Mouse (Mus musculus): ENCODE data around the gene 1810049J17Rik. TPM values are rescaled to one million over a fixed set of nuclear protein-coding genes. Genes with fewer than 3 reads are reported as not detected.
A peak's percentile ranks its signal among the peaks of the same experiment; 100 is the strongest.

The 1810049J17Rik gene
- polyA plus RNA-seq, 1 experiment from 2014 or later: not detected

DNA sequence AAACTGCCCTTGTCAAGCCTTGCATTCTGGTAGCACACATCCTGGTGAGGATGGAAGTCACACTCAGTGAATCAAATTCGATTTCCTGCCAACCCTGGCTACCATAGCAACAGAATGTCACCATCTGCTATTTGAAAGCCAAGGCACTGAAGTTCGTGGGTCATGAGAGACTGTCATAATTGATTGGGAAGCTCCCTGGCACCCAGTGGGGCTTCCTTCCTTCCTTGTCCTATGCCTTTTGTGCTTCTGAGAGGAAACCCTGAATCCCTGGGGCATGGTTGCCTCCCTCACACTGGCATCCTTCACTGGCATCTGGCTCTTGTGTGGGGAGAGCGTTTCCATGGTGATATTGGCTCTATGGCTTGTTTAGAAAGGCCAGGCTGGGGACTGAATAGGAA lies 44.4 kb upstream of the 1810049J17Rik start:
- Histone ChIP-seq H3K27ac (replicated peaks; ENCODE audit: low read depth, low read length) (no peak overlapping the region), H3K9ac (replicated peaks; ENCODE audit: low read length) (no peak overlapping the region), H3K4me3 (ENCODE audit: low read depth, low read length) (no peak overlapping the region), H3K4me1 (ENCODE audit: control insufficient read depth, insufficient read depth, low read length) (no peaks in the 10 kb centered on the region), H3K27me3 (ENCODE audit: control insufficient read depth, insufficient read depth, low read length) (no peaks in the 10 kb centered on the region), H3K9me3 (replicated peaks; ENCODE audit: control insufficient read depth, low read length) (no peaks in the 10 kb centered on the region), H3K36me3 (replicated peaks; ENCODE audit: control insufficient read depth, insufficient read depth, low read depth, low read length) (no peaks in the 10 kb centered on the region), H3K4me2 (ENCODE audit: low read depth, low read length) (no peak overlapping the region)
- WGBS: 52% methylated on average over 3 of the region's 3 CpGs
- peak; percentile 47; the same call in 1 of the 2 replicates for ATAC-seq (replicated peaks; ENCODE audit: insufficient number of reproducible peaks, low FRiP score, low TSS enrichment, low read depth)
- peak; percentile 42 for DNase-seq (ENCODE audit: low spot score)

GRCm38 (mm10) chr15:12365416-12366071 lies 43.8 kb upstream of the 1810049J17Rik start:
- Histone ChIP-seq H3K4me3 (ENCODE audit: low read depth, low read length) (no peak overlapping the region), H3K9ac (replicated peaks; ENCODE audit: low read length) (no peak overlapping the region), H3K27me3 (ENCODE audit: control insufficient read depth, insufficient read depth, low read length) (no peaks in the 10 kb centered on the region), H3K9me3 (replicated peaks; ENCODE audit: control insufficient read depth, low read length) (no peaks in the 10 kb centered on the region), H3K27ac (replicated peaks; ENCODE audit: low read depth, low read length) (no peak overlapping the region), H3K4me1 (ENCODE audit: control insufficient read depth, insufficient read depth, low read length) (no peaks in the 10 kb centered on the region), H3K36me3 (replicated peaks; ENCODE audit: control insufficient read depth, insufficient read depth, low read depth, low read length) (no peaks in the 10 kb centered on the region), H3K4me2 (ENCODE audit: low read depth, low read length) (no peak overlapping the region)
- DNase-seq (ENCODE audit: low spot score) (no peak), ATAC-seq (replicated peaks; ENCODE audit: insufficient number of reproducible peaks, low FRiP score, low TSS enrichment, low read depth) (no peak)
- 78% methylated on average over 15 of the region's 15 CpGs for WGBS

DNA sequence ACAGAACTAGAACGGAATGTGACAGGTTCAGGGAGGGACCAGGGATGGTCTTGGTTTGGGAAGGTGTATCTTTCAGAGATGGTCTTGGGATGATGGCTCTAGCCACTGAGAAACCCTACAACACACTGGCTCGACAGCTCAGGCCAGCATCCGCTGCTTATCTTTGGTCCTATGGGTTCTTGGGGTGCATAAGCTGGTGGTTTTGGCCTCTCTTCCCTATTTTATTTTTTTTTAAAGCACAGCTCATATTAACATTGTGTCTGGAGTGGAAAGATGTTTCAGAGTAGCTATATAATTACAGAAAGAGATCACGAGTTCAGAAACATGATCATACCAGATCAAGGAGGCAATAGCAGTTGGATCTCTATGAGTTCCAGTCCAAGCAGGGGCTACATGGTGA lies 42.4 kb upstream of the 1810049J17Rik start:
- H3K4me3 ChIP-seq (ENCODE audit: low read depth, low read length): no peak overlapping the region
- no peaks in the 10 kb centered on the region for H3K36me3 ChIP-seq (replicated peaks; ENCODE audit: control insufficient read depth, insufficient read depth, low read depth, low read length)
- H3K4me1 ChIP-seq (ENCODE audit: control insufficient read depth, insufficient read depth, low read length): no peaks in the 10 kb centered on the region
- DNase-seq (ENCODE audit: low spot score) (no peak), ATAC-seq (replicated peaks; ENCODE audit: insufficient number of reproducible peaks, low FRiP score, low TSS enrichment, low read depth) (no peak)
- no peak overlapping the region for H3K4me2 ChIP-seq (ENCODE audit: low read depth, low read length)
- H3K9me3 ChIP-seq (replicated peaks; ENCODE audit: control insufficient read depth, low read length): no peaks in the 10 kb centered on the region
- H3K27ac ChIP-seq (replicated peaks; ENCODE audit: low read depth, low read length): no peak overlapping the region
- 85% methylated on average over 4 of the region's 4 CpGs for WGBS
- no peaks in the 10 kb centered on the region for H3K27me3 ChIP-seq (ENCODE audit: control insufficient read depth, insufficient read depth, low read length)
- no peak overlapping the region for H3K9ac ChIP-seq (replicated peaks; ENCODE audit: low read length)

GRCm38 (mm10) chr15:12362701-12363040 lies 41.0 kb upstream of the 1810049J17Rik start:
- H3K4me3 ChIP-seq (ENCODE audit: low read depth, low read length): no peak overlapping the region
- no peaks in the 10 kb centered on the region for H3K9me3 ChIP-seq (replicated peaks; ENCODE audit: control insufficient read depth, low read length)
- ATAC-seq (replicated peaks; ENCODE audit: insufficient number of reproducible peaks, low FRiP score, low TSS enrichment, low read depth) (no peak), DNase-seq (ENCODE audit: low spot score) (no peak)
- H3K4me2 ChIP-seq (ENCODE audit: low read depth, low read length): no peak overlapping the region
- no peaks in the 10 kb centered on the region for H3K27me3 ChIP-seq (ENCODE audit: control insufficient read depth, insufficient read depth, low read length)
- no peaks in the 10 kb centered on the region for H3K36me3 ChIP-seq (replicated peaks; ENCODE audit: control insufficient read depth, insufficient read depth, low read depth, low read length)
- no peak overlapping the region for H3K9ac ChIP-seq (replicated peaks; ENCODE audit: low read length)
- WGBS: 89% methylated on average over 6 of the region's 6 CpGs
- H3K27ac ChIP-seq (replicated peaks; ENCODE audit: low read depth, low read length): no peak overlapping the region
- H3K4me1 ChIP-seq (ENCODE audit: control insufficient read depth, insufficient read depth, low read length): no peaks in the 10 kb centered on the region

DNA sequence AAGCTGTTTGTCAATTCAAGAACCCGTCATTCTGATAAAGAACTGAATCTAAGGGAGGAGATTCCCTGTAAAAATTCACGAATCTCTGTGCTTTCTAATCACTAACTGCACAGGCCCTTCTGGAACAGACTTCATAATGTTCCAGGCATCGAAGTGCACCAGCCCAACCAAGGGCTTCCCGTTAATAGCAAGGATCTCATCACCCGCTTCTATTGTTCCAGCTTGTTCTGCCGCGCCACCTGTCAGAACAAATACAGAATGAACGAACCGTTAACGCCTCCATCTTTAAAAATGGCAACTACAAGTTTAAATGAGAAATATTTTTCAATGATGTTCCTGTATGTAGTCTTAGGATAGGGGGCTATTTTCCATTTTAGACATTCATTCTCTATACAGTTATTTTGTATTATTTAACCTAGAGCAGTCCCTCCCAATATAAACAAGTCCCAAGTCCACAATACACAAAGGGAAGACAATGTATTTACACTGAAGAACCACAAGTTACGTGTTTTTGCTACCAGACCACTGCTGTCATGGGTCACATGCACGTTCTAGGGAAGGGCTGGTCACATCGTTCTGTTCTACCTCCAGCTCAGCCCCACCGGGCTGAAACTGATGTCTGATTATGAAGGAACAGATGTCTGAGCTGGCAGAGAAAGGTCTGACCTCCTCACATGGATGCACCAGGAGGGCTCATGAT lies 40.5 kb upstream of the 1810049J17Rik start:
- no peak for DNase-seq (ENCODE audit: low spot score)
- 91% methylated on average over 14 of the region's 14 CpGs for WGBS
- Histone ChIP-seq H3K4me1 (ENCODE audit: control insufficient read depth, insufficient read depth, low read length) (no peaks in the 10 kb centered on the region), H3K9me3 (replicated peaks; ENCODE audit: control insufficient read depth, low read length) (no peaks in the 10 kb centered on the region), H3K4me3 (ENCODE audit: low read depth, low read length) (no peak overlapping the region), H3K9ac (replicated peaks; ENCODE audit: low read length) (no peak overlapping the region), H3K36me3 (replicated peaks; ENCODE audit: control insufficient read depth, insufficient read depth, low read depth, low read length) (no peaks in the 10 kb centered on the region), H3K27ac (replicated peaks; ENCODE audit: low read depth, low read length) (no peak overlapping the region), H3K4me2 (ENCODE audit: low read depth, low read length) (no peak overlapping the region), H3K27me3 (ENCODE audit: control insufficient read depth, insufficient read depth, low read length) (no peaks in the 10 kb centered on the region)
- ATAC-seq (replicated peaks; ENCODE audit: insufficient number of reproducible peaks, low FRiP score, low TSS enrichment, low read depth): no peak

DNA sequence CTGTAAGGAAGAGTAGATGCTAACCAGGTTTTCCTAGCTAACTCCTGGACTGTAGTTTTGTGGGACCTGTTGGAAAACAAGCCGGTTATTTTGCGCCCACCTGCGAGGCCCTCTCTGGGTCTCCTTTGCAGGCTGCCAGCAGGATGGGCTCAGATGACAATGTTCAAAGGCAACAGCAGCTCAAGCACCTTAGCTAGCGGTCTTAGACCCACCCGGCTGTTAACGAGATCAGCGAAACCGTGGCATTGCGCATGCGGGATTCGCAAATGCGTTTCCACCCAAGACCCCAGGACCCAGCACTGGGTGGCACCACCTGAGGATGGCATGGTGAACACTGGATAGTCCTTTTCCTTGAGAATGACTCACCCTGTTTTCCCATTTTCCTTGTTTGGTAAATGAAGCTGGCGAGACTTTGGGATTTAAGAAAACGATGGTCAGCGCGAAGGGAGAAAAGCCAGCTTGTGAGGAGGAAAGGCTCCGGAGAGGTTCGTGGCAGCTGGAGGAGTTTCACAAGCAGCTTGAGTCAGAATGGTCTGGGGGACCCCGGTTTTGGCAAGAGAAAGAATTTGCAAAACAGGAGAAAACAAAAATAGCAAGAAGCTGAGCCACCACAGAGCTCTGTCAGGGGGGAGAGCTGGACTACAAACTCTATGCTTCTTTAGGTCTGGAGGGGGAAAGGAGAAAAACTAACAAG lies 39.0 kb upstream of the 1810049J17Rik start:
- no peak overlapping the region for H3K9ac ChIP-seq (replicated peaks; ENCODE audit: low read length)
- WGBS: 80% methylated on average over 19 of the region's 19 CpGs
- H3K4me1 ChIP-seq (ENCODE audit: control insufficient read depth, insufficient read depth, low read length): no peaks in the 10 kb centered on the region
- DNase-seq (ENCODE audit: low spot score): no peak
- no peak overlapping the region for H3K4me2 ChIP-seq (ENCODE audit: low read depth, low read length)
- H3K36me3 ChIP-seq (replicated peaks; ENCODE audit: control insufficient read depth, insufficient read depth, low read depth, low read length): no peaks in the 10 kb centered on the region
- H3K27ac ChIP-seq (replicated peaks; ENCODE audit: low read depth, low read length): no peak overlapping the region
- H3K9me3 ChIP-seq (replicated peaks; ENCODE audit: control insufficient read depth, low read length): no peaks in the 10 kb centered on the region
- ATAC-seq (replicated peaks; ENCODE audit: insufficient number of reproducible peaks, low FRiP score, low TSS enrichment, low read depth): no peak
- no peaks in the 10 kb centered on the region for H3K27me3 ChIP-seq (ENCODE audit: control insufficient read depth, insufficient read depth, low read length)
- H3K4me3 ChIP-seq (ENCODE audit: low read depth, low read length): no peak overlapping the region

- Histone ChIP-seq H3K36me3 (replicated peaks; ENCODE audit: control insufficient read depth, insufficient read depth, low read depth, low read length) (peaks cover 1% of the 10 kb centered on the region), H3K4me3 (ENCODE audit: low read depth, low read length) (no peak overlapping the region), H3K27ac (replicated peaks; ENCODE audit: low read depth, low read length) (no peak overlapping the region), H3K9me3 (replicated peaks; ENCODE audit: control insufficient read depth, low read length) (no peaks in the 10 kb centered on the region), H3K4me2 (ENCODE audit: low read depth, low read length) (no peak overlapping the region), H3K27me3 (ENCODE audit: control insufficient read depth, insufficient read depth, low read length) (no peaks in the 10 kb centered on the region), H3K9ac (replicated peaks; ENCODE audit: low read length) (no peak overlapping the region), H3K4me1 (ENCODE audit: control insufficient read depth, insufficient read depth, low read length) (no peaks in the 10 kb centered on the region)
- DNase-seq (ENCODE audit: low spot score): no peak
- 95% methylated on average over 5 of the region's 5 CpGs for WGBS
- ATAC-seq (replicated peaks; ENCODE audit: insufficient number of reproducible peaks, low FRiP score, low TSS enrichment, low read depth): no peak
Observed at GRCm38 (mm10) chr15:12358384-12358783, 36.7 kb upstream of the 1810049J17Rik start.

DNA sequence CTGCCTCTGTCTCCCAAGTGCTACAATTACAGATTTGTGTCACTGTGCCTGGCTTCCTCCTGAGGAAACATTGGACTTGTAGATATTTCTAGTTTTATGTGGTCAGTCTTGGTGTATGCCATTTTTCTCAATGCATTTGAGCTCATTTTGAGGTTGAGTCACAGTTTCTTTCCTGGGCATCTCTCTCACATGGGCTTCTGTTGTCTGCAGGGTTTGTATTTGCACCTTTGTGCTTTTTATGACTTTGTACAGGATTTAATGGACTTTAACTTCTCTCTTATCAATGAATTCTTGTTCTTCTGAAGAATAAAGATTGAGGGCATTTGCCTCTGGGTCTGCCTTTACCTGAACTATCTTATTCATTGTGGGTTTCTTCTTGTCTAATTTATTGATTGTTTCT lies 35.8 kb upstream of the 1810049J17Rik start:
- ATAC-seq (replicated peaks; ENCODE audit: insufficient number of reproducible peaks, low FRiP score, low TSS enrichment, low read depth) (no peak), DNase-seq (ENCODE audit: low spot score) (no peak)
- no peaks in the 10 kb centered on the region for H3K27me3 ChIP-seq (ENCODE audit: control insufficient read depth, insufficient read depth, low read length)
- peaks cover 3% of the 10 kb centered on the region for H3K36me3 ChIP-seq (replicated peaks; ENCODE audit: control insufficient read depth, insufficient read depth, low read depth, low read length)
- no peaks in the 10 kb centered on the region for H3K9me3 ChIP-seq (replicated peaks; ENCODE audit: control insufficient read depth, low read length)
- no peak overlapping the region for H3K4me3 ChIP-seq (ENCODE audit: low read depth, low read length)
- no peaks in the 10 kb centered on the region for H3K4me1 ChIP-seq (ENCODE audit: control insufficient read depth, insufficient read depth, low read length)
- no peak overlapping the region for H3K4me2 ChIP-seq (ENCODE audit: low read depth, low read length)
- no peak overlapping the region for H3K27ac ChIP-seq (replicated peaks; ENCODE audit: low read depth, low read length)
- H3K9ac ChIP-seq (replicated peaks; ENCODE audit: low read length): no peak overlapping the region

Data from embryonic facial prominence, embryonic 11.5 days (tissue).